Mouse (Mus musculus): ENCODE measurements around the gene Prpf40b. TPM values are rescaled to one million over a fixed set of nuclear protein-coding genes. Genes with fewer than 3 reads are reported as not detected.

The Prpf40b gene
- polyA plus RNA-seq, 1 experiment from 2014 or later: 113 TPM

GRCm38 (mm10) chr15:99309549-99309948 is 14.7 kb downstream of the Prpf40b start:
- H3K4me1 ChIP-seq (ENCODE audit: control insufficient read depth, insufficient read depth, low read length): no peaks in the 10 kb centered on the region
- H3K4me3 ChIP-seq (ENCODE audit: low read depth, low read length): no peak overlapping the region
- no peak overlapping the region for H3K9ac ChIP-seq (replicated peaks; ENCODE audit: low read depth, low read length)
- no peaks in the 10 kb centered on the region for H3K27me3 ChIP-seq (ENCODE audit: control insufficient read depth, insufficient read depth, low read length)
- H3K36me3 ChIP-seq (ENCODE audit: control insufficient read depth, insufficient read depth, low read length): peaks cover 89% of the 10 kb centered on the region
- no peaks in the 10 kb centered on the region for H3K9me3 ChIP-seq (ENCODE audit: control insufficient read depth, low read length)
- H3K4me2 ChIP-seq (ENCODE audit: low read depth, low read length): no peak overlapping the region
- WGBS: 96% methylated on average over 9 of the region's 9 CpGs
- H3K27ac ChIP-seq (ENCODE audit: low read depth, low read length): no peak overlapping the region
- no peak for ATAC-seq (ENCODE audit: low read depth)

DNA sequence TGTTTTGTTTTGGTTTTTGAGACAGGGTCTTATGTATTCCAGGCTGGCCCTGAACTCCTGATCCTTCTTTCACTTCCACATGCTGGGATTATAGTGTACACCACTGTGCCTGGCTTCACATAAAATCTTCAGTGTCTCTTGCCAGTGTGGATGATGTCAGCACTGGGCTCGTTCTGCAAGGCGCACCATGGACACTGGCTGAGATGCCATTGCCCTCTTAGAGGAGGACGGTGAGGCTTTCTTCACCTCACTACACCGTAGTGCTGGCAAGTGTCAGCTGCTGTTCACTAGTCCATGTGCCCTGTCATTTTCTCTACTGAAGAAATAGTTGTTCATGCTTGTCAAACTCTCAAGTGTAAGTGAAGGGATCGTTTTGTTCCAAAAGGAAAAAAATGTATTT is 15.7 kb downstream of the Prpf40b start:
- no peak overlapping the region for H3K4me2 ChIP-seq (ENCODE audit: low read depth, low read length)
- no peak overlapping the region for H3K9ac ChIP-seq (replicated peaks; ENCODE audit: low read depth, low read length)
- WGBS: 96% methylated on average over 5 of the region's 5 CpGs
- H3K4me1 ChIP-seq (ENCODE audit: control insufficient read depth, insufficient read depth, low read length): no peaks in the 10 kb centered on the region
- H3K36me3 ChIP-seq (ENCODE audit: control insufficient read depth, insufficient read depth, low read length): peaks cover 90% of the 10 kb centered on the region
- no peak for ATAC-seq (ENCODE audit: low read depth)
- H3K4me3 ChIP-seq (ENCODE audit: low read depth, low read length): no peak overlapping the region
- no peak overlapping the region for H3K27ac ChIP-seq (ENCODE audit: low read depth, low read length)
- H3K9me3 ChIP-seq (ENCODE audit: control insufficient read depth, low read length): no peaks in the 10 kb centered on the region
- no peaks in the 10 kb centered on the region for H3K27me3 ChIP-seq (ENCODE audit: control insufficient read depth, insufficient read depth, low read length)

DNA sequence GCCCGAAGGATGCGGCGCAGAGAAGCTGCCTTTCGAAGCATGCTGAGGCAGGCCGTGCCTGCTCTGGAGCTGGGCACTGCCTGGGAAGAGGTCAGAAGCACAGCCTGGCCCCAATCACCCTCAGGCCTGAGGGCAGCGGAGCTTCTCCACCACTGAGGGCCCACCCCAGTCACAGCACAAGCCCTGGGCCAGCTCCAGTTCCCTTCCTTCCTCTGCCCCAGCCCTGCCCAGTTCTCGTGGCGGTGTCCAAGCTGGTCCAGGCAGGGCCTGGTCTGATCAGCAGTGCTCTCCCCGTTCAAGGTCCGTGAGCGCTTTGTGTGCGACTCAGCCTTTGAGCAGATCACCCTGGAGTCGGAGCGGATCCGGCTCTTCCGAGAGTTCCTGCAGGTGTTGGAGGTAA is 20.0 kb downstream of the Prpf40b start:
- H3K36me3 ChIP-seq (ENCODE audit: control insufficient read depth, insufficient read depth, low read length): peaks cover 74% of the 10 kb centered on the region
- H3K4me3 ChIP-seq (ENCODE audit: low read depth, low read length): no peak overlapping the region
- no peak overlapping the region for H3K9ac ChIP-seq (replicated peaks; ENCODE audit: low read depth, low read length)
- WGBS: 94% methylated on average over 16 of the region's 16 CpGs
- H3K4me1 ChIP-seq (ENCODE audit: control insufficient read depth, insufficient read depth, low read length): no peaks in the 10 kb centered on the region
- no peak for ATAC-seq (ENCODE audit: low read depth)
- H3K27me3 ChIP-seq (ENCODE audit: control insufficient read depth, insufficient read depth, low read length): no peaks in the 10 kb centered on the region
- H3K27ac ChIP-seq (ENCODE audit: low read depth, low read length): no peak overlapping the region; the same call in 1 of the 2 replicates
- no peaks in the 10 kb centered on the region for H3K9me3 ChIP-seq (ENCODE audit: control insufficient read depth, low read length)
- no peak overlapping the region for H3K4me2 ChIP-seq (ENCODE audit: low read depth, low read length)

- Histone ChIP-seq H3K4me1 (ENCODE audit: control insufficient read depth, insufficient read depth, low read length) (no peaks in the 10 kb centered on the region), H3K27me3 (ENCODE audit: control insufficient read depth, insufficient read depth, low read length) (no peaks in the 10 kb centered on the region), H3K27ac (ENCODE audit: low read depth, low read length) (peak overlapping the region; percentile 29), H3K4me3 (ENCODE audit: low read depth, low read length) (no peak overlapping the region), H3K36me3 (ENCODE audit: control insufficient read depth, insufficient read depth, low read length) (peaks cover 72% of the 10 kb centered on the region), H3K9me3 (ENCODE audit: control insufficient read depth, low read length) (no peaks in the 10 kb centered on the region), H3K4me2 (ENCODE audit: low read depth, low read length) (no peak overlapping the region), H3K9ac (replicated peaks; ENCODE audit: low read depth, low read length) (no peak overlapping the region)
- 84% methylated on average over 16 of the region's 16 CpGs for WGBS
- peak; percentile 62; the same call in 1 of the 2 replicates for ATAC-seq (ENCODE audit: low read depth)
Observed at GRCm38 (mm10) chr15:99316314-99317266, 21.7 kb downstream of the Prpf40b start.

GRCm38 (mm10) chr15:99317267-99317651 is 22.4 kb downstream of the Prpf40b start:
- H3K4me2 ChIP-seq (ENCODE audit: low read depth, low read length): no peak overlapping the region
- no peak overlapping the region for H3K9ac ChIP-seq (replicated peaks; ENCODE audit: low read depth, low read length)
- H3K36me3 ChIP-seq (ENCODE audit: control insufficient read depth, insufficient read depth, low read length): peaks cover 67% of the 10 kb centered on the region
- no peaks in the 10 kb centered on the region for H3K9me3 ChIP-seq (ENCODE audit: control insufficient read depth, low read length)
- H3K27me3 ChIP-seq (ENCODE audit: control insufficient read depth, insufficient read depth, low read length): no peaks in the 10 kb centered on the region
- H3K4me3 ChIP-seq (ENCODE audit: low read depth, low read length): no peak overlapping the region
- H3K4me1 ChIP-seq (ENCODE audit: control insufficient read depth, insufficient read depth, low read length): no peaks in the 10 kb centered on the region
- no peak for ATAC-seq (ENCODE audit: low read depth)
- no peak overlapping the region for H3K27ac ChIP-seq (ENCODE audit: low read depth, low read length)
- 86% methylated on average over 2 of the region's 2 CpGs for WGBS

- Histone ChIP-seq H3K36me3 (ENCODE audit: control insufficient read depth, insufficient read depth, low read length) (peaks cover 61% of the 10 kb centered on the region), H3K9ac (replicated peaks; ENCODE audit: low read depth, low read length) (no peak overlapping the region), H3K27ac (ENCODE audit: low read depth, low read length) (no peak overlapping the region), H3K27me3 (ENCODE audit: control insufficient read depth, insufficient read depth, low read length) (no peaks in the 10 kb centered on the region), H3K4me1 (ENCODE audit: control insufficient read depth, insufficient read depth, low read length) (no peaks in the 10 kb centered on the region), H3K9me3 (ENCODE audit: control insufficient read depth, low read length) (no peaks in the 10 kb centered on the region), H3K4me3 (ENCODE audit: low read depth, low read length) (no peak overlapping the region), H3K4me2 (ENCODE audit: low read depth, low read length) (no peak overlapping the region)
- no peak for ATAC-seq (ENCODE audit: low read depth)
- 89% methylated on average over 6 of the region's 6 CpGs for WGBS
Observed at GRCm38 (mm10) chr15:99318071-99318470, 23.2 kb downstream of the Prpf40b start.

DNA sequence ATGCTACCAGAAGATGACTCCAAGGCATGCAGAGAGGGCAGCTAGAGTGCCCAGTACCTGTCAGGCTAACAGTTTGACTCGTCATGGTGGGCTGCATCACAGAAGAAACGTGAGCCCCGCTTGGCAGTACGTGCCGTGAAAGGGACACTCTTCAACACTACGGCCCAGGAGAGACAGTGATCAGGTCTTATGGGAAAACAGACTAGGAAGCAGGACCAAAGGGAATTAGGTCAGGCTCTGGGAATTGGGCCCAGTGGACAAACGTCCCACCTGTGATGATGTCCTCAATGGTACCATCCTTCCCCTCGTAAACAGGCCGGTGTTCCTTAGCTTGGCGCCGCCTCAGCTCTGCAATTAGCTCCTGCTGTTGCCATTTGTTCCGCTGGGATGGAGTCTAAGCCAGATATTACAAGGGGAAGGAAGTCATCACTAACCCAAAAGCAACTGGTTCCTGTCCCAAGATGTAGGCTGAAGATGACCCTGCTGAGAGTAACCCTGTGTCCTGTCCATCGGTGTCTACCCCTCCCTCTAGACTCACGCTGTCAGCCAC is 24.0 kb downstream of the Prpf40b start:
- no peaks in the 10 kb centered on the region for H3K4me1 ChIP-seq (ENCODE audit: control insufficient read depth, insufficient read depth, low read length)
- 77% methylated on average over 14 of the region's 14 CpGs for WGBS
- ATAC-seq (ENCODE audit: low read depth): no peak
- no peaks in the 10 kb centered on the region for H3K9me3 ChIP-seq (ENCODE audit: control insufficient read depth, low read length)
- H3K9ac ChIP-seq (replicated peaks; ENCODE audit: low read depth, low read length): no peak overlapping the region
- peaks cover 57% of the 10 kb centered on the region for H3K36me3 ChIP-seq (ENCODE audit: control insufficient read depth, insufficient read depth, low read length)
- H3K4me3 ChIP-seq (ENCODE audit: low read depth, low read length): no peak overlapping the region
- no peaks in the 10 kb centered on the region for H3K27me3 ChIP-seq (ENCODE audit: control insufficient read depth, insufficient read depth, low read length)
- no peak overlapping the region for H3K27ac ChIP-seq (ENCODE audit: low read depth, low read length)
- H3K4me2 ChIP-seq (ENCODE audit: low read depth, low read length): no peak overlapping the region

GRCm38 (mm10) chr15:99319411-99319871 is 24.6 kb downstream of the Prpf40b start:
- H3K9me3 ChIP-seq (ENCODE audit: control insufficient read depth, low read length): no peaks in the 10 kb centered on the region
- no peaks in the 10 kb centered on the region for H3K4me1 ChIP-seq (ENCODE audit: control insufficient read depth, insufficient read depth, low read length)
- H3K4me3 ChIP-seq (ENCODE audit: low read depth, low read length): no peak overlapping the region
- no peak overlapping the region for H3K27ac ChIP-seq (ENCODE audit: low read depth, low read length)
- no peak for ATAC-seq (ENCODE audit: low read depth)
- WGBS: 78% methylated on average over 3 of the region's 3 CpGs
- no peak overlapping the region for H3K9ac ChIP-seq (replicated peaks; ENCODE audit: low read depth, low read length)
- H3K4me2 ChIP-seq (ENCODE audit: low read depth, low read length): no peak overlapping the region
- H3K36me3 ChIP-seq (ENCODE audit: control insufficient read depth, insufficient read depth, low read length): peaks cover 53% of the 10 kb centered on the region
- no peaks in the 10 kb centered on the region for H3K27me3 ChIP-seq (ENCODE audit: control insufficient read depth, insufficient read depth, low read length)

DNA sequence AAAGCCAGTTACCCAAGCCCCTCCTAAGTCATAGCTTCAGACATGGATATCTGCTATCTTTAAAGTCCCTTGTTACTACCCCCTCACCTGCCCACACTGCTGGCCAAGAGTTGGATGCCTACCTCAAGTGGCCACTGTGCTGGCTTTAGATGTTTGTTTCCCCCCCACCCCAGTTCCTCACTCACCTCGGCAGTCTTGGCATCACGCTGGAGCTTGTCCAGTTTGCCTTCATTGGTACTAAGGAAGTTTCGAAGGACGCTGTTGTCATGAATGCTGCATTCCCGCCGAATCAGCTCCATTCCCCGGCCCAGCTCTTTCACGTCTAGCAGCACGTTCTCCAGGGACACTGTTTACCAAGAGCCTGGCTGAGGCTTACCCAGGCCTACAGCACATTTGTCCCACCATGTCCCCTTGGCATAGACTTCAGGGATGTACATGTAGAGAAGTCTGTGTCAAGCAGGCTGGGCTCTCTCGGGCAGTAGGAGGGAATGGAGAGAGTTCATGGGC is 25.3 kb downstream of the Prpf40b start:
- Histone ChIP-seq H3K4me1 (ENCODE audit: control insufficient read depth, insufficient read depth, low read length) (no peaks in the 10 kb centered on the region), H3K9ac (replicated peaks; ENCODE audit: low read depth, low read length) (no peak overlapping the region), H3K27me3 (ENCODE audit: control insufficient read depth, insufficient read depth, low read length) (no peaks in the 10 kb centered on the region), H3K4me3 (ENCODE audit: low read depth, low read length) (no peak overlapping the region), H3K36me3 (ENCODE audit: control insufficient read depth, insufficient read depth, low read length) (peaks cover 52% of the 10 kb centered on the region), H3K4me2 (ENCODE audit: low read depth, low read length) (no peak overlapping the region), H3K9me3 (ENCODE audit: control insufficient read depth, low read length) (no peaks in the 10 kb centered on the region), H3K27ac (ENCODE audit: low read depth, low read length) (peak overlapping the region; percentile 12; the same call in 1 of the 2 replicates)
- ATAC-seq (ENCODE audit: low read depth): no peak
- 86% methylated on average over 10 of the region's 10 CpGs for WGBS

Measured in neural tube, embryonic 14.5 days (tissue).